Mouse (Mus musculus) left cerebral cortex, postnatal 36 days (tissue): ENCODE results near the gene Htra1. TPM values are rescaled to one million over a fixed set of nuclear protein-coding genes. Genes with fewer than 3 reads are reported as not detected.
A peak's percentile ranks its signal among the peaks of the same experiment; 100 is the strongest.

Experiments used
- DNase-seq, 2 experiments: peaks; one replicate each; pipeline ENCODE4 v3.0.0; 2021 to 2022; ENCODE audit warnings: low spot score in 2 of 2, mixed read lengths in 1 of 2
- intact Hi-C: fragments of 180-260 bp; cut with DNase I; formaldehyde crosslinking; loops from one replicate; pipeline ENCODE4 v1.15.1; 2025
- total RNA-seq, 2 experiments: library from RNA; stranded (reverse); gene quantifications; 2 replicates each; pipeline ENCODE4 v1.2.3; 2021

The Htra1 gene
- total RNA-seq = 100 to 1,000 TPM; 228 to 243 TPM

- intact Hi-C loops = no loop called here
Measured at GRCm38 (mm10) chr7:130935793-130936471, at the start of gene Htra1. TSS of gene Htra1 (plus strand) at chr7:130936111.

GRCm38 (mm10) chr7:130886246-130886645, 49.7 kb upstream of the Htra1 start:
- intact Hi-C loops = no loop called here
- no peak for DNase-seq

More at GRCm38 (mm10) chr7:130935793-130936471, at the start of gene Htra1:
- peak; percentile 75 to 78 for DNase-seq

GRCm38 (mm10) chr7:130887946-130888345, 48.0 kb upstream of the Htra1 start:
- peak; percentile 40 to 49 for DNase-seq
- intact Hi-C loops = no loop called here

DNA sequence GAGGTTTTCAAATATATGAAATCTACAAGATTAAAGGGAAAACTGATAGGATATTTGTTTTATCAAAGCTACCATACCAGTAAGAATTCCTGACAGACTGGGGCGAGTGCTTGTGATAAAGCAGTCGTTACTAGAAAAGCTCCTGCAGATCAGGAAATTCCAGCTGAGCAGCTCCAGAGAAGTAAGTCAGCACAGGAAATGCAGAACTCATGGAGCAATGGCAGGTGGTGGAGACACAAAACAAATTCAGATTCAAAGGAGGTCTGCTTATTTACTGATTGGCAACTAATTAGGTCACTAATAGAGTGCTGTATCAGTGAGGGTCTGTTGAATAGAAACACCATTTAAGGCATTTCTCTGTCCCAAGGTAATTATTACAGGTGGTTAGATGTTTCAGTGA, 45.0 kb upstream of the Htra1 start:
- DNase-seq = no peak
- intact Hi-C loops = no loop called here

GRCm38 (mm10) chr7:130892973-130893372, 42.9 kb upstream of the Htra1 start:
- intact Hi-C loops = no loop called here
- peak; percentile 55 to 65 for DNase-seq

- intact Hi-C loops = loop anchor here (5.0 kb wide), 1 partner anchor 68 kb away; no protein-coding TSS in a partner anchor
- no peak for DNase-seq
Measured at GRCm38 (mm10) chr7:130894931-130895617, 40.8 kb upstream of the Htra1 start.

GRCm38 (mm10) chr7:130895618-130895945, 40.3 kb upstream of the Htra1 start:
- no peak for DNase-seq
- intact Hi-C loops = loop anchor here (5.0 kb wide), 1 partner anchor 68 kb away; no protein-coding TSS in a partner anchor

GRCm38 (mm10) chr7:130896064-130896463, 39.8 kb upstream of the Htra1 start:
- intact Hi-C loops = loop anchor here (5.0 kb wide), 1 partner anchor 69 kb away; no protein-coding TSS in a partner anchor
- peak; percentile 39 to 46 for DNase-seq

DNA sequence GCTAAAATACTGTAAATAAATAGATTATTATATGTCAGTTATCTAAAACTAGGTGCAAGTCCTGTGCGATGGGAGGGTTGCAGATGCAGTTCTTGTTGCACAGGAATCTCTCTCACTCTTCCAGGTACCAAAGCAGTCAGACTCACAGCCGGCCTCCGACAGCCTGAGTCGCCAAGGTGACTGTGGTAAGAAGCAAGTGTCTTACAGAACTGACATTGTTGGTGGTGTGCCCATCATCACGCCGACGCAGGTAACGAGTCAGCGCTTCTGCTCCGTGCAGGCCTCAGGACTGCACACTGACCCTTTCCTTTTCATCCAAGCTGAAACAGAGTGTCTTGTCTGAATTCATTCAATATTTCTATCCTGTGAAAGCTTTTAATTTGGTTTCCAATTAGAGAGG, 38.7 kb upstream of the Htra1 start:
- intact Hi-C loops = loop anchor here (5.0 kb wide), 1 partner anchor 70 kb away; no protein-coding TSS in a partner anchor
- no peak for DNase-seq

DNA sequence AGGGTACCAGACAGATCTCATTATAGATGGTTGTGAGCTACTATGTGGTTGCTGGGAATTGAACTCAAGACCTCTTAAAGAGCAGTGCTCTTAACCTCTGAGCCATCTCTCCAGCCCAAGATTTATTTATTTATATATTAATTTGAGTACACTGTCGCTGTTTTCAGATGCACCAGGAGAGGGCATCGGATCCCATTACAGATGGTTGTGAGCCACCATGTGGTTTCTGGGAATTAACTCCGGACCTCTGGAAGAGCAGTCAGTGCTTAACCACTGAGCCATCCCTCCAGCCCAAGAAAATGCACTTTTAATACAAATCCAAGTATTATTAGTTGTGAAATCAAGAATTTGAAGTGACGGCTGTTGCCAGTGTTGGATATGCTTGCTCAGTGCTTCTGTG, 37.5 kb upstream of the Htra1 start:
- no peak for DNase-seq
- intact Hi-C loops = loop anchor here (5.0 kb wide), 1 partner anchor 71 kb away; no protein-coding TSS in a partner anchor

GRCm38 (mm10) chr7:130900233-130900848, 35.6 kb upstream of the Htra1 start:
- intact Hi-C loops = loop anchor here (5.0 kb wide), 1 partner anchor 33 kb away; the partner anchor contains the start of gene Plekha1

GRCm38 (mm10) chr7:130902929-130903328, 33.0 kb upstream of the Htra1 start:
- intact Hi-C loops = loop anchor here (5.0 kb wide), 1 partner anchor 36 kb away; the partner anchor contains the start of gene Plekha1
- DNase-seq = no peak

More at GRCm38 (mm10) chr7:130900233-130900848, 35.6 kb upstream of the Htra1 start:
- DNase-seq = no peak

GRCm38 (mm10) chr7:130903505-130904074, 32.3 kb upstream of the Htra1 start:
- intact Hi-C loops = loop anchor here (5.0 kb wide), 1 partner anchor 36 kb away; the partner anchor contains the start of gene Plekha1
- peak; percentile 58 to 72 for DNase-seq

- intact Hi-C loops = loop anchor here (5.0 kb wide), 1 partner anchor 37 kb away; the partner anchor contains the start of gene Plekha1
- DNase-seq = no peak
Measured at GRCm38 (mm10) chr7:130904571-130905365, 31.1 kb upstream of the Htra1 start.

GRCm38 (mm10) chr7:130910841-130911240, 25.1 kb upstream of the Htra1 start:
- intact Hi-C loops = no loop called here
- DNase-seq = no peak

DNA sequence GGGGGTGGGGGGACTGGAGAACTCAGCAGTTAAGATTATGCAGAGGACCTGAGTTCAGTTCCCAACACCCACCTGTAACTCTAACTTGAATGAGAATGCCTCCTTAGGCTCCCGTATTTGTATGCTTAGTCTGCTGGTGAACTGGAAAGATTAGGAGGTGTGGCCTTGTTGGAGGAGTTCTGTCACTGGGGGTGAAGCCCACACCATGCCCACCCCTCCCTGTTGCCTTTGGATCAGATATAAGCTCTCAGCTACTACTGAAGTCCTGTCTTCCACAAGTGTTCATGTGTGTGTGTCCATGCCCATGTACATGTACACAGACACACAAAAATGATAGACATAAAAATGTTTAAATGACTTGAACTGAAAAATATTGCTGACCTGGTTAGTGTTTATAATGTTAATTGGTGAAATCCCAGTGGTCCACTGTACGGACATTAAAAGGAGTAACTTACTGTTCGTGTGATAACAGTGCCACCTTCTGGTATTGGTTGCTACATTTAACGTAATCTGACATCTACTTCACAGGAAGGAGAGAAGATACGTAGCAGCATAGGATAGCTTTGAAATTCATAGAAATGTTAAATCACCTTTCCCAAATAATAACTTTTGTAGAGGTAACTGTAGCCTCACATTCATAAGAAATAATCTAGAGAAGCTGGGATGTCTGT, 21.1 kb upstream of the Htra1 start:
- intact Hi-C loops = loop anchor here (2.0 kb wide), 2 partner anchors 88 to 144 kb away; no protein-coding TSS in a partner anchor
- no peak for DNase-seq

DNA sequence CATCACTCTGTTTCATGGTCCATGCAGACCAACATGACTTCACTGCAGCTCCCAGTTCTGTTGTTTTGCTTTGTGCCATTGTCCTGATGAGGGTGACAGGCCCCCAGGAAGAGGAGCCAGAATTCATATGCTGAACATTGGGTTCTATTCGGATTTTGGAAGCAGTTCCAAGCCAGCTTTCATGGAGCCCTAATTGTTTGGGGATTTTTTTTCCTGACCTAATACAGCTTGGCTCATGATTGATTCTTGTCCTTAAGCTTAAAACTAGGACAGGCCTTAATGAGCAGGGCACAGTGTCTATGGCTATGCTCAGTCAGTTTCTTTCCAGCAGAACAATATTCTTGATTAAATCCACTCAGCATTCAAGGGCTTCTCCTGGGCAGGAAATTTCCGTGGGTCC, 17.7 kb upstream of the Htra1 start:
- DNase-seq = no peak
- intact Hi-C loops = no loop called here

DNA sequence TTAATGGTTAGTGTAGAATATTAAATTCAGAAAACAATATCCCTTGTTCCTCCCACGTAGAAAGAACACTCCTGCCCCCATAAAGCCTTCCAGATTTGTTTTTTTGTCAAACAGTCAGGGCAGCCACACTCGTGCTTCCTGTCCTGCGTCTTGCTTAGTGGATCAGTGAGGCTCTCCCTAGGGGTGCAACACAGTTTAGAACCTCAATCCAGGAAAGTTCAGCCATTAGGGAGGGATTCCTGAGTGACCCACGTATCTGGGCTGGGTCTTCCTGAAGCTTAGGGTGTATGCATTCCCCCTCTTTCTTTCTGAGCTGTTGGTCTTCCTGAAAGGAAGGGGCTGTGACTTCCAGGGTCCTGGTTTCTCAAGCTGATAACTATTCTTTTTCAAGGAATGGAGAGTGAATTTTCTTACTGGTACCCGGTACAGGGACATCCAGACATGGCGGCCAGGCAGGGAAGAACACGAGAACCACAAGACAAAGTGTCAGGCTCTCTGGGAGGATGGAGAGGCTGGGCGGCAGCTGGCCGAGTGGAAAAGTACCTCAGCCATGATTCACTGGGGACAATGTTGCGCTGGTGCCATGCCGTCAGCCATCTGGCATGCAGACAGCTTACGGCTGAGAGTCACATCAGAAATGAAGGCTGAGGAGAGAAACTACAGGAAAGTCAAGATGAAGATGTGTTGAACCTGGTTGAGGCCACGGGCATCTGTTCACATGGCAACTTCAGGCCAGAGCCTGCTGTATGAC, 12.8 kb upstream of the Htra1 start:
- peak; percentile 25 to 30 for DNase-seq
- intact Hi-C loops = no loop called here
